Mouse (Mus musculus): Measurements from ENCODE around the gene Scarf1.
A peak's percentile ranks its signal among the peaks of the same experiment; 100 is the strongest.

GRCm38 (mm10) chr11:75472469-75473081 lies 40.8 kb upstream of the Scarf1 start:
- TF ChIP-seq EP300 (IDR thresholded peaks at IDR 0.05; ENCODE audit: low read depth in 1 of 2, low read length in 2 of 2) (peak; percentile 59 to 77), MXI1 (IDR thresholded peaks at IDR 0.05; ENCODE audit: low read depth, low read length) (peak; percentile 60; the same call in 1 of the 2 replicates)

Data from MEL (cell line).